Mouse (Mus musculus) myocyte (in vitro differentiated cells): ENCODE data around the gene St3gal5. TPM values are rescaled to one million over a fixed set of nuclear protein-coding genes. Genes with fewer than 3 reads are reported as not detected.
A peak's percentile ranks its signal among the peaks of the same experiment; 100 is the strongest.

Experiments used
- H3K27me3 ChIP-seq: one replicate; pipeline ENCODE4 v1.6.1; 2011; ENCODE audit not compliant: control insufficient read depth, insufficient read depth, insufficient read length
- H3K36me3 ChIP-seq: one replicate; pipeline ENCODE4 v1.6.1; 2011; ENCODE audit not compliant: control insufficient read depth, insufficient read depth
- H3K4me2 ChIP-seq: one replicate; pipeline ENCODE4 v1.6.1; 2011; ENCODE audit warnings: low read depth, control low read depth
- H3K4me3 ChIP-seq: one replicate; pipeline ENCODE4 v1.5.1; 2011; ENCODE audit warnings: mild to moderate bottlenecking, control low read depth, moderate library complexity
- H3K79me2 ChIP-seq: one replicate; pipeline ENCODE4 v1.6.1; 2011; ENCODE audit not compliant: control insufficient read depth, insufficient read depth
- H3ac ChIP-seq: one replicate; pipeline ENCODE4 v1.6.1; 2011; ENCODE audit not compliant: control insufficient read depth, insufficient read length
- CEBPB ChIP-seq: IDR thresholded peaks from 2 replicates; pipeline ENCODE4 v1.6.1; 2011; ENCODE audit warnings: mild to moderate bottlenecking, moderate library complexity; ENCODE audit not compliant: poor library complexity, insufficient read depth, severe bottlenecking
- E2F4 ChIP-seq: IDR thresholded peaks from one replicate; pipeline ENCODE4 v1.6.1; 2011; ENCODE audit warnings: mild to moderate bottlenecking, control low read depth, moderate library complexity; ENCODE audit not compliant: insufficient read depth
- MAX ChIP-seq: IDR thresholded peaks from one replicate; pipeline ENCODE4 v1.6.1; 2011; ENCODE audit warnings: low read depth, mild to moderate bottlenecking, control low read depth
- MYOD1 ChIP-seq, 3 experiments: IDR thresholded peaks; one replicate each; pipeline ENCODE4 v1.6.1; 2011; ENCODE audit warnings: control low read depth in 2 of 3, low read depth in 2 of 3, mild to moderate bottlenecking in 2 of 3, moderate library complexity in 1 of 3; ENCODE audit not compliant: insufficient read length in 2 of 3, control insufficient read depth in 1 of 3
- MYOG ChIP-seq, 3 experiments: IDR thresholded peaks; one replicate each; pipeline ENCODE4 v1.6.1; 2011; ENCODE audit warnings: control low read depth in 2 of 3, low read depth in 2 of 3, mild to moderate bottlenecking in 2 of 3; ENCODE audit not compliant: insufficient read length in 2 of 3, control insufficient read depth in 1 of 3, insufficient read depth in 1 of 3
- POLR2A ChIP-seq: IDR thresholded peaks from one replicate; pipeline ENCODE4 v1.6.1; 2011; ENCODE audit warnings: low read depth, mild to moderate bottlenecking, control low read depth, moderate library complexity; ENCODE audit not compliant: insufficient read length
- POLR2AphosphoS2 ChIP-seq: IDR thresholded peaks from one replicate; pipeline ENCODE4 v1.6.1; 2011; ENCODE audit warnings: low read depth, control low read depth; ENCODE audit not compliant: insufficient read length
- REST ChIP-seq: IDR thresholded peaks from one replicate; pipeline ENCODE4 v1.6.1; 2011; ENCODE audit warnings: mild to moderate bottlenecking, control low read depth, moderate library complexity; ENCODE audit not compliant: insufficient read depth, insufficient read length
- SRF ChIP-seq: IDR thresholded peaks from one replicate; pipeline ENCODE4 v1.6.1; 2011; ENCODE audit warnings: low read depth; ENCODE audit not compliant: control insufficient read depth, insufficient read length
- TCF12 ChIP-seq: IDR thresholded peaks from one replicate; pipeline ENCODE4 v1.6.1; 2011; ENCODE audit warnings: mild to moderate bottlenecking, control low read depth; ENCODE audit not compliant: poor library complexity, insufficient read depth, severe bottlenecking
- TCF3 ChIP-seq: IDR thresholded peaks from one replicate; pipeline ENCODE4 v1.6.1; 2011; ENCODE audit warnings: low read depth, control low read depth; ENCODE audit not compliant: insufficient read length
- USF1 ChIP-seq: IDR thresholded peaks from one replicate; pipeline ENCODE4 v1.6.1; 2011; ENCODE audit warnings: low read depth, mild to moderate bottlenecking, control low read depth, moderate library complexity
- polyA plus RNA-seq: library from polyadenylated mRNA; unstranded; fragments of >200 nt; fragmentation: generic; extraction: Trizol; gene quantifications from one replicate; pipeline ENCODE4 v1.2.1, GENCODE M21; 2012; ENCODE audit warnings: missing spikeins

Gene St3gal5
- polyA plus RNA-seq, 1 experiment = 94.5 TPM

DNA sequence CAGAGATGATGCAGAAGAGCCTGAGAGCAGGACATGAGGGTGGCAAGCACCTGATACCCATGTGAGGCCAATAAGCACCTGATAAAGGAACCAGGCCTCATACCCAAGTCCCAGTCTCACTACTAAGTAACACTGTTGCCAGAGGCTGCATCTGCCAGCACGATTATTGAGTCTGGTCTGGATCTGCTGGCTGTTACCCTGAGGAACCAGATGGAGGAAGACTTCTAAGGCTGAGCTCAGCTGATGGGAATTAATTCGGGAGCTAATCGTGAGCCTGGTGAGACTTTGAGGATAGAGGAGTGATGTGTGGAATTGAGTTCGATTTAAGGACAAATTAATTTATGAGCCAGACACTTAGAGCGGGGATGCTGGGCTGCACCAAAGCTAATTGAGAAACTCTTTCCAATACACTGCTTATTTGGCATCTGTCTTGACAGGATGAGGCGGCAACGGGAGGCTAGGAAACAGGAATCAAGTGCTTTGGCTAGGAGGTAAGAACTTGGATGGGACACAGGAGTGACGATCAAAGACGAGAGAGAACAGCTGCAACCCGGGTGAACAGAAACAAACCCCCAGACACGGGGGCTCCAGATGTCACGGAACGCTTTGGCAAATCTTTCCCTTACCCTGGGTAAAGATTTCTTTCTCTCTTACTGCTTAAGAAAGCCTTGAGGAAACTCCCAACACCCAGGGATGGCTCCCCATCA lies 15.9 kb upstream of the St3gal5 start:
- Histone ChIP-seq H3K4me3 (no peak overlapping the region), H3K79me2 (no peaks in the 10 kb centered on the region), H3ac (no peak overlapping the region), H3K36me3 (no peaks in the 10 kb centered on the region), H3K4me2 (no peak overlapping the region), H3K27me3 (no peaks in the 10 kb centered on the region)
- TF ChIP-seq CEBPB = no peak
- peak in 2 of 3 experiments; percentile 20 to 50 for TF ChIP-seq MYOD1 (IDR thresholded peaks at IDR 0.05; ENCODE audit: control insufficient read depth in 1 of 3, insufficient read length in 2 of 3, low read depth in 2 of 3)

DNA sequence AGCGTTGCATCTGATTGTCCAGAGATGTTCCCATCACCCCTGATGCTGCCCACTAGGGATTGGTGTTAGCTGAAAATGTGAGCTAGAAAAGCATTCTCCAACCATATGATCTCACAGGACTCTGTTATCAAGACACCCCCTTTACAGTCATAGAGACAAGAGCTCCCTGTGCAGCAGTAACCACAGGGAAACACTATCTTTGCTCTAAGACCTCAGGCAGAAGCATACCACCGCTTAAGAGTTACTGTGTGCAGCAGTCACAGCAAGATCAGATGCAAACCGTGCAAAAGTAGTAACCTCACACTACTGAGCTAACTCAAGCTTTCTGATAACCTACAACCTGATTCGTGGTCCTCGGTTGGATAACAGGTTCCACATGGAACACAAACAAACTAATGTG lies 10.0 kb upstream of the St3gal5 start:
- no peaks in the 10 kb centered on the region for H3K27me3 ChIP-seq
- H3ac ChIP-seq = no peak overlapping the region
- H3K4me2 ChIP-seq = no peak overlapping the region
- no peaks in the 10 kb centered on the region for H3K79me2 ChIP-seq
- H3K4me3 ChIP-seq = no peak overlapping the region
- no peaks in the 10 kb centered on the region for H3K36me3 ChIP-seq
- TF ChIP-seq POLR2A (no peak), POLR2AphosphoS2 (no peak), E2F4 (no peak), REST (no peak), MAX (no peak), MYOG (IDR thresholded peaks at IDR 0.05; ENCODE audit: control insufficient read depth in 1 of 3, insufficient read depth in 1 of 3, insufficient read length in 2 of 3, low read depth in 2 of 3) (no peak), USF1 (no peak), TCF12 (no peak), SRF (no peak), CEBPB (no peak), MYOD1 (IDR thresholded peaks at IDR 0.05; ENCODE audit: control insufficient read depth in 1 of 3, insufficient read length in 2 of 3, low read depth in 2 of 3) (no peak), TCF3 (no peak)

DNA sequence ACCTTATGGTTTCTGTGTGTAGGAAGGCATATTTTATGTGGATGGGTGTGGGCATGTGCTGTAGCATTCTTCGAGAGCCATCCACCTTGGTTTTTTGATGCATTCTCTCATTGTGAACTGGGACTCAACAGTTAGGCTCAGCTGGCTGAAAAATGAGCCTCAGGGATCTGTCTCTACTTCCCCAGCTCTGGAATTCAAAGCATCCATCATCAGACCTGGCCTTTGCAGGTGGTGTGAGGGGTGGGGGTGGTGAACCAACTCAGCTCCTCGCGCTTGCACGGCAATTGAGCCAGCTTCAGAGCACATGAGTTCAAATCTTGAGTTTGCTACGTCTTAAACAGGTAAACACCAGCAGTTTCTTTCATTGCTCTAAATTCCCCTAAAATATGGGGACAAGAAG lies 7.5 kb upstream of the St3gal5 start:
- Histone ChIP-seq H3K36me3 (no peaks in the 10 kb centered on the region), H3K79me2 (no peaks in the 10 kb centered on the region), H3K4me3 (no peak overlapping the region), H3ac (no peak overlapping the region), H3K4me2 (no peak overlapping the region), H3K27me3 (no peaks in the 10 kb centered on the region)
- no peak for TF ChIP-seq USF1
- TF ChIP-seq MYOG (IDR thresholded peaks at IDR 0.05; ENCODE audit: control insufficient read depth in 1 of 3, insufficient read depth in 1 of 3, insufficient read length in 2 of 3, low read depth in 2 of 3) = no peak
- TF ChIP-seq TCF3 = no peak
- TF ChIP-seq TCF12 = no peak
- TF ChIP-seq POLR2A = no peak
- TF ChIP-seq MYOD1 (IDR thresholded peaks at IDR 0.05; ENCODE audit: control insufficient read depth in 1 of 3, insufficient read length in 2 of 3, low read depth in 2 of 3) = no peak
- no peak for TF ChIP-seq E2F4
- no peak for TF ChIP-seq CEBPB
- TF ChIP-seq MAX = no peak
- TF ChIP-seq SRF = no peak
- TF ChIP-seq POLR2AphosphoS2 = no peak
- no peak for TF ChIP-seq REST

DNA sequence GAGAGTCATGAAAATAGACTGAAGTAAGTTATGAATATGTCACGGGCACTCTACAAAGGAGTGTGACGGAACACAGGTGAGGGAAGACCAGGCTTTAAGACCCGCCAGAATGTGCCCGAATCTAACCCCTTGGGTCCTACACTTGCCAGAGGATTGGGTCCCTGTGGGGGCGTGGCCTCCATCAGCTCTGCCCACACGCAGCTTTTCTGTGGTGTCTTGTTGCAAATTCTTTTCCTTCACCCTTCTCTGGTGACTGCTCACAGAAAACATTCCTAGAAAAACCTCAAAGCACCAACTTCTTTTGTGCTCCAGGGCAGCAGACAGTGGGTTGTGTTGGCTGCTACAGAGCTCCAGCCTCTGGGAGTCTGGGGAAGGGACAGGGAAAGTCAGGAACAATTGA lies 6.4 kb upstream of the St3gal5 start:
- H3K4me3 ChIP-seq = no peak overlapping the region
- no peak overlapping the region for H3ac ChIP-seq
- H3K79me2 ChIP-seq = no peaks in the 10 kb centered on the region
- peak overlapping the region; percentile 36 for H3K4me2 ChIP-seq
- H3K27me3 ChIP-seq = no peaks in the 10 kb centered on the region
- TF ChIP-seq TCF12 = no peak
- TF ChIP-seq USF1 = no peak
- no peak for TF ChIP-seq POLR2AphosphoS2
- no peak for TF ChIP-seq CEBPB
- no peak for TF ChIP-seq MYOD1 (IDR thresholded peaks at IDR 0.05; ENCODE audit: control insufficient read depth in 1 of 3, insufficient read length in 2 of 3, low read depth in 2 of 3)
- no peaks in the 10 kb centered on the region for H3K36me3 ChIP-seq

DNA sequence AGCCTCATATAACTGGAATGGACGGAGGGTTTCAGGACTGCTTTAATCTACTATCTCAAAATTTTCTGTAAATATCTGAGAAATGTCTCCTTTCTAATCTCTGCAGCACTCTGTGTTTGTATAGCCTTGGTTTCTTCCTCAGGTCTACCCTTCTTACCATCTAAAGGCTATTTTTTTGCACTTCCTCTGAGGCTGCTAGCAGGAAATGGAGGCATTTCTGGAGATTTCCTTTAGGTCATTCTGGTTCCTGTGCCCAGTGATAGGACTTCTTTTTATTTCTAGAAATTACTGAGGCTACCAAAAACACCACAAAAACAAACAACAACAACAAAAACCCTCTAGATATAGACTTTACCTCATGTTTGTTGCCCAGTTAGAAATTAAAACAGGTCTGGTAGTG lies 4.3 kb upstream of the St3gal5 start:
- Histone ChIP-seq H3K27me3 (no peaks in the 10 kb centered on the region), H3K79me2 (peaks cover 4% of the 10 kb centered on the region), H3K4me3 (no peak overlapping the region), H3ac (no peak overlapping the region), H3K36me3 (no peaks in the 10 kb centered on the region), H3K4me2 (no peak overlapping the region)
- TF ChIP-seq USF1 (no peak), POLR2AphosphoS2 (no peak), CEBPB (no peak), TCF3 (no peak), POLR2A (no peak), MAX (no peak), REST (no peak), MYOG (IDR thresholded peaks at IDR 0.05; ENCODE audit: control insufficient read depth in 1 of 3, insufficient read depth in 1 of 3, insufficient read length in 2 of 3, low read depth in 2 of 3) (no peak), MYOD1 (IDR thresholded peaks at IDR 0.05; ENCODE audit: control insufficient read depth in 1 of 3, insufficient read length in 2 of 3, low read depth in 2 of 3) (no peak), SRF (no peak), TCF12 (no peak), E2F4 (no peak)
